Mouse (Mus musculus): ENCODE data around the gene Spop. TPM values are rescaled to one million over a fixed set of nuclear protein-coding genes. Genes with fewer than 3 reads are reported as not detected.

Spop gene
- polyA plus RNA-seq, 1 experiment from 2014 or later: 230 TPM

GRCm38 (mm10) chr11:95392708-95393499 is 21.0 kb upstream of the Spop start:
- Histone ChIP-seq H3K9me3 (no peaks in the 10 kb centered on the region), H3K27ac (replicated peaks) (peak overlapping the region; percentile 0), H3K36me3 (peaks cover 20% of the 10 kb centered on the region), H3K4me2 (no peak overlapping the region), H3K4me3 (no peak overlapping the region), H3K4me1 (replicated peaks) (peaks cover 18% of the 10 kb centered on the region), H3K27me3 (no peaks in the 10 kb centered on the region), H3K9ac (no peak overlapping the region)
- WGBS: 75% methylated on average over 11 of the region's 11 CpGs
- no peak for ATAC-seq (ENCODE audit: low FRiP score, low read depth)

- no peak overlapping the region for H3K4me2 ChIP-seq
- no peak for ATAC-seq (ENCODE audit: low FRiP score, low read depth)
- H3K27me3 ChIP-seq: no peaks in the 10 kb centered on the region
- peaks cover 23% of the 10 kb centered on the region for H3K4me1 ChIP-seq (replicated peaks)
- no peak overlapping the region for H3K9ac ChIP-seq
- no peak overlapping the region for H3K4me3 ChIP-seq
- WGBS: 45% methylated on average over 5 of the region's 5 CpGs
- peak overlapping the region; percentile 0; the same call in 1 of the 2 replicates for H3K27ac ChIP-seq (replicated peaks)
- H3K9me3 ChIP-seq: no peaks in the 10 kb centered on the region
- H3K36me3 ChIP-seq: peaks cover 15% of the 10 kb centered on the region
Measured at GRCm38 (mm10) chr11:95393500-95393816, 20.4 kb upstream of the Spop start.

- no peak overlapping the region for H3K27ac ChIP-seq (replicated peaks)
- H3K9me3 ChIP-seq: no peaks in the 10 kb centered on the region
- peaks cover 15% of the 10 kb centered on the region for H3K36me3 ChIP-seq
- H3K4me3 ChIP-seq: no peak overlapping the region
- no peak overlapping the region for H3K4me2 ChIP-seq
- peaks cover 23% of the 10 kb centered on the region for H3K4me1 ChIP-seq (replicated peaks)
- ATAC-seq (ENCODE audit: low FRiP score, low read depth): no peak
- no peak overlapping the region for H3K9ac ChIP-seq
- 49% methylated on average over 5 of the region's 5 CpGs for WGBS
- H3K27me3 ChIP-seq: no peaks in the 10 kb centered on the region
Measured at GRCm38 (mm10) chr11:95394112-95394511, 19.8 kb upstream of the Spop start.

GRCm38 (mm10) chr11:95396548-95396947 is 17.3 kb upstream of the Spop start:
- no peaks in the 10 kb centered on the region for H3K9me3 ChIP-seq
- 70% methylated on average over 1 of the region's 1 CpGs for WGBS

GRCm38 (mm10) chr11:95397843-95398835 is 15.7 kb upstream of the Spop start:
- Histone ChIP-seq H3K4me3 (no peak overlapping the region), H3K27me3 (no peaks in the 10 kb centered on the region), H3K9ac (no peak overlapping the region), H3K4me1 (replicated peaks) (peaks cover 11% of the 10 kb centered on the region), H3K4me2 (no peak overlapping the region), H3K9me3 (no peaks in the 10 kb centered on the region), H3K36me3 (no peaks in the 10 kb centered on the region), H3K27ac (replicated peaks) (no peak overlapping the region)
- ATAC-seq (ENCODE audit: low FRiP score, low read depth): no peak
- WGBS: 56% methylated on average over 14 of the region's 14 CpGs

More at GRCm38 (mm10) chr11:95396548-95396947, 17.3 kb upstream of the Spop start:
- Histone ChIP-seq H3K4me1 (replicated peaks) (peaks cover 25% of the 10 kb centered on the region), H3K36me3 (no peaks in the 10 kb centered on the region; the same call in 1 of the 2 replicates), H3K4me3 (no peak overlapping the region), H3K27ac (replicated peaks) (no peak overlapping the region), H3K27me3 (no peaks in the 10 kb centered on the region), H3K4me2 (no peak overlapping the region), H3K9ac (no peak overlapping the region)
- no peak for ATAC-seq (ENCODE audit: low FRiP score, low read depth)

GRCm38 (mm10) chr11:95399520-95400020 is 14.3 kb upstream of the Spop start:
- ATAC-seq (ENCODE audit: low FRiP score, low read depth): no peak
- no peaks in the 10 kb centered on the region for H3K36me3 ChIP-seq
- no peak overlapping the region for H3K9ac ChIP-seq
- WGBS: 58% methylated on average over 13 of the region's 13 CpGs
- peaks cover 11% of the 10 kb centered on the region for H3K4me1 ChIP-seq (replicated peaks)
- H3K27me3 ChIP-seq: no peaks in the 10 kb centered on the region
- no peak overlapping the region for H3K4me3 ChIP-seq
- no peaks in the 10 kb centered on the region for H3K9me3 ChIP-seq
- H3K27ac ChIP-seq (replicated peaks): no peak overlapping the region
- H3K4me2 ChIP-seq: no peak overlapping the region

- no peak for ATAC-seq (ENCODE audit: low FRiP score, low read depth)
- Histone ChIP-seq H3K27me3 (no peaks in the 10 kb centered on the region), H3K4me1 (replicated peaks) (peaks cover 11% of the 10 kb centered on the region), H3K27ac (replicated peaks) (no peak overlapping the region), H3K4me3 (no peak overlapping the region), H3K36me3 (no peaks in the 10 kb centered on the region), H3K9me3 (no peaks in the 10 kb centered on the region), H3K4me2 (no peak overlapping the region), H3K9ac (no peak overlapping the region)
- 91% methylated on average over 5 of the region's 5 CpGs for WGBS
Measured at GRCm38 (mm10) chr11:95401568-95401967, 12.3 kb upstream of the Spop start.

GRCm38 (mm10) chr11:95402196-95402595 is 11.7 kb upstream of the Spop start:
- WGBS: 14% methylated on average over 5 of the region's 5 CpGs
- H3K9me3 ChIP-seq: no peaks in the 10 kb centered on the region
- H3K36me3 ChIP-seq: no peaks in the 10 kb centered on the region
- no peak overlapping the region; the same call in 1 of the 2 replicates for H3K27ac ChIP-seq (replicated peaks)
- H3K4me3 ChIP-seq: no peak overlapping the region
- peaks cover 11% of the 10 kb centered on the region for H3K4me1 ChIP-seq (replicated peaks)
- no peak overlapping the region for H3K4me2 ChIP-seq
- ATAC-seq (ENCODE audit: low FRiP score, low read depth): no peak
- no peak overlapping the region for H3K9ac ChIP-seq
- no peaks in the 10 kb centered on the region for H3K27me3 ChIP-seq

GRCm38 (mm10) chr11:95402658-95403101 is 11.2 kb upstream of the Spop start:
- WGBS: 27% methylated on average over 8 of the region's 8 CpGs
- Histone ChIP-seq H3K9me3 (no peaks in the 10 kb centered on the region), H3K4me3 (no peak overlapping the region), H3K27ac (replicated peaks) (no peak overlapping the region), H3K27me3 (no peaks in the 10 kb centered on the region), H3K4me1 (replicated peaks) (peaks cover 11% of the 10 kb centered on the region), H3K4me2 (no peak overlapping the region), H3K36me3 (no peaks in the 10 kb centered on the region), H3K9ac (no peak overlapping the region)
- ATAC-seq (ENCODE audit: low FRiP score, low read depth): no peak

GRCm38 (mm10) chr11:95403382-95404340 is 10.2 kb upstream of the Spop start:
- peaks cover 5% of the 10 kb centered on the region; the same call in 1 of the 2 replicates for H3K4me1 ChIP-seq (replicated peaks)
- WGBS: 58% methylated on average over 16 of the region's 16 CpGs
- H3K4me2 ChIP-seq: no peak overlapping the region
- no peaks in the 10 kb centered on the region for H3K36me3 ChIP-seq
- H3K4me3 ChIP-seq: no peak overlapping the region
- no peaks in the 10 kb centered on the region for H3K9me3 ChIP-seq
- no peak overlapping the region for H3K27ac ChIP-seq (replicated peaks)
- H3K27me3 ChIP-seq: no peaks in the 10 kb centered on the region
- H3K9ac ChIP-seq: no peak overlapping the region
- ATAC-seq (ENCODE audit: low FRiP score, low read depth): no peak

GRCm38 (mm10) chr11:95405771-95406170 is 8.1 kb upstream of the Spop start:
- WGBS: 79% methylated on average over 4 of the region's 4 CpGs
- Histone ChIP-seq H3K27me3 (no peaks in the 10 kb centered on the region), H3K27ac (replicated peaks) (no peak overlapping the region), H3K4me3 (no peak overlapping the region), H3K9ac (no peak overlapping the region), H3K4me1 (replicated peaks) (no peaks in the 10 kb centered on the region), H3K9me3 (no peaks in the 10 kb centered on the region), H3K4me2 (no peak overlapping the region), H3K36me3 (no peaks in the 10 kb centered on the region)
- ATAC-seq (ENCODE audit: low FRiP score, low read depth): no peak

Measured in hindbrain, embryonic 15.5 days (tissue).